Mouse (Mus musculus) naive thymus-derived CD4-positive, alpha-beta T cell, adult 5 months (primary cell): ENCODE measurements around the gene Agbl3. TPM values are rescaled to one million over a fixed set of nuclear protein-coding genes. Genes with fewer than 3 reads are reported as not detected.

Source experiments
- polyA plus RNA-seq: library from polyadenylated mRNA; unstranded; fragments of 100-300 nt; shearing (Covaris generic); gene quantifications from one replicate; pipeline ENCODE4 v1.2.1, GENCODE M21; 2017

Agbl3 gene
- polyA plus RNA-seq, result 1.4 TPM

GRCm38 (mm10) chr6:34780231-34780942, at the start of gene Agbl3:
Gene Agbl3 (plus strand): TSS chr6:34780432.

GRCm38 (mm10) chr6:34862791-34863403, 82.7 kb downstream of the Agbl3 start, which contains the start of gene Tmem140:
Gene Tmem140 (plus strand): TSS chr6:34863146.

GRCm38 (mm10) chr6:34877509-34878321, 97.5 kb downstream of the Agbl3 start, which contains the start of gene Cyren:
Gene Cyren (minus strand): TSS chr6:34878060.

Other genes with a start within 250 kb of the Agbl3 start
- gene Cald1, start 181.9 kb upstream of the Agbl3 start, polyA plus RNA-seq, result 0.29 TPM
- gene Tmem140, start 82.7 kb downstream of the Agbl3 start, polyA plus RNA-seq, result 5.7 TPM
- 1.3 TPM for gene Cyren, start 97.6 kb downstream of the Agbl3 start, polyA plus RNA-seq
- 32.2 TPM for gene Wdr91, start 130.4 kb downstream of the Agbl3 start, polyA plus RNA-seq
- gene Stra8, start 139.7 kb downstream of the Agbl3 start, polyA plus RNA-seq, result not detected
- gene Slc23a4, start 208.0 kb downstream of the Agbl3 start, polyA plus RNA-seq, result 0.73 TPM